ENCODE assay signal across 8 mouse cellular contexts in genomic region chr7:134725551-134726529, GRCm38 (mm10). TPM values are rescaled to one million over a fixed set of nuclear protein-coding genes. Genes with fewer than 3 reads are reported as not detected.
DNase-seq lines count a peak whose midpoint lies in the region; ATAC-seq and TF ChIP-seq lines count a peak whose summit lies in the region.

No protein-coding gene starts in this region.

- H3K27me3 ChIP-seq in hindbrain, postnatal 0 days (ENCODE audit: insufficient read depth, low read length), result no peaks in the 10 kb centered on the region

- no peak overlapping the region for H3K27ac ChIP-seq in hindbrain, postnatal 0 days

- H3K4me3 ChIP-seq in hindbrain, postnatal 0 days (ENCODE audit: low read length), result no peak overlapping the region

- H3K36me3 ChIP-seq in hindbrain, postnatal 0 days (ENCODE audit: insufficient read depth, low read length), result no peaks in the 10 kb centered on the region

- DNase-seq in retina, postnatal 1 day, result peak; percentile 58
- no peak for DNase-seq in retina, embryonic 14.5 days (ENCODE audit: low spot score)
- peak; percentile 45 for DNase-seq in hindbrain, postnatal 0 days (ENCODE audit: low spot score)
- DNase-seq in lung, postnatal 14 days, result peak; percentile 62
- no peak for DNase-seq in urinary bladder, postnatal 14 days (ENCODE audit: low spot score)
- no peak for DNase-seq in urinary bladder, postnatal 10 days (ENCODE audit: low spot score)
- no peak for DNase-seq in cerebellum, adult 18-20 months

- no peak for TF ChIP-seq CTCF in hindbrain, postnatal 0 days (IDR thresholded peaks at IDR 0.05; ENCODE audit: low read depth)

- no peaks in the 10 kb centered on the region for H3K9me3 ChIP-seq in hindbrain, postnatal 0 days (ENCODE audit: low read length)

- ATAC-seq in hindbrain, postnatal 0 days, result no peak
- ATAC-seq in cerebellum, adult (ENCODE audit: insufficient number of reproducible peaks, low FRiP score, low TSS enrichment), result no peak

- no peaks in the 10 kb centered on the region for H3K4me1 ChIP-seq in hindbrain, postnatal 0 days (ENCODE audit: insufficient read depth, low read length)

- no peak overlapping the region for H3K9ac ChIP-seq in hindbrain, postnatal 0 days (replicated peaks; ENCODE audit: low read length)

- no peak overlapping the region for H3K4me2 ChIP-seq in hindbrain, postnatal 0 days (ENCODE audit: low read depth, low read length)

- WGBS in hindbrain, postnatal 0 days, result 36% methylated on average over 11 of the region's 11 CpGs

RNA-seq across cellular contexts. Expression of gene Dock1, which starts 55.4 kb away (rescaled TPM):
- 14.2 and 15.2 TPM in 2 replicates for total RNA-seq in hindbrain, postnatal 0 days (2014; rRNA removed)
- polyA plus RNA-seq in hindbrain, postnatal 0 days (2015; fragmentation: Nextera tagmentation; extraction: Ambion mirVana), result 8.0 and 9.0 TPM in 2 replicates

Comparison
In these comparisons a context has a peak if more than half of its experiments do, and no peak if none do; other contexts are left out.
1. DNase-seq: peak in retina, postnatal 1 day (single experiment), hindbrain, postnatal 0 days (single experiment) and lung, postnatal 14 days (single experiment); none in retina, embryonic 14.5 days (single experiment), urinary bladder, postnatal 14 days (single experiment), urinary bladder, postnatal 10 days (single experiment) and cerebellum, adult 18-20 months (0 of 2).